Mouse (Mus musculus) heart, embryonic 12.5 days (tissue): ENCODE measurements around the gene Wipf3. TPM values are rescaled to one million over a fixed set of nuclear protein-coding genes. Genes with fewer than 3 reads are reported as not detected.

ENCODE experiments used
- ATAC-seq: fragments of 200-750 bp; cut with Nextera tagmentation; 2 replicates; pipeline ENCODE4 v1.8.0; 2017; ENCODE audit warnings: moderate TSS enrichment, moderate library complexity; ENCODE audit not compliant: insufficient number of reproducible peaks, low FRiP score
- H3K27ac ChIP-seq: fragments of 300-500 bp; sonication (generic); 2 replicates; pipeline ENCODE4 v1.5.1; 2016; ENCODE audit warnings: mild to moderate bottlenecking, moderate library complexity; ENCODE audit not compliant: poor library complexity, severe bottlenecking
- H3K27me3 ChIP-seq: fragments of 300-500 bp; sonication (generic); replicated peaks from 2 replicates; pipeline ENCODE4 v1.6.1; 2016; ENCODE audit warnings: mild to moderate bottlenecking, moderate library complexity
- H3K36me3 ChIP-seq: fragments of 300-500 bp; sonication (generic); 2 replicates; pipeline ENCODE4 v1.6.1; 2016; ENCODE audit warnings: mild to moderate bottlenecking, moderate library complexity
- H3K4me1 ChIP-seq: fragments of 300-500 bp; sonication (generic); replicated peaks from 2 replicates; pipeline ENCODE4 v1.6.1; 2016; ENCODE audit warnings: mild to moderate bottlenecking
- H3K4me2 ChIP-seq: fragments of 300-500 bp; sonication (generic); 2 replicates; pipeline ENCODE4 v1.6.1; 2016; ENCODE audit warnings: mild to moderate bottlenecking, moderate library complexity
- H3K4me3 ChIP-seq: fragments of 300-500 bp; sonication (generic); 2 replicates; pipeline ENCODE4 v1.5.1; 2016; ENCODE audit warnings: mild to moderate bottlenecking
- H3K9ac ChIP-seq: fragments of 300-500 bp; sonication (generic); 2 replicates; pipeline ENCODE4 v1.6.1; 2016; ENCODE audit warnings: mild to moderate bottlenecking, moderate library complexity
- H3K9me3 ChIP-seq: fragments of 300-500 bp; sonication (generic); replicated peaks from 2 replicates; pipeline ENCODE4 v1.6.1; 2016; ENCODE audit warnings: mild to moderate bottlenecking, moderate library complexity
- WGBS: fragments of 180-500 bp; shearing (Covaris S2); methylation state at CpG from one replicate; pipeline ENCODE4 v1.1.7; 2016; 5-methylcytosine and 5-hydroxymethylcytosine counted together
- polyA plus RNA-seq: library from polyadenylated mRNA; unstranded; fragments of >200 nt; fragmentation: Nextera tagmentation; extraction: Ambion mirVana; gene quantifications from 2 replicates; pipeline ENCODE4 v1.2.1, GENCODE M21; 2016

Wipf3 gene
- polyA plus RNA-seq, 1 experiment from 2014 or later, result 4.8 TPM

- Histone ChIP-seq H3K4me2 (no peak overlapping the region), H3K9ac (no peak overlapping the region), H3K27ac (no peak overlapping the region), H3K27me3 (no peaks in the 10 kb centered on the region), H3K36me3 (peaks cover 25% of the 10 kb centered on the region), H3K4me3 (no peak overlapping the region), H3K9me3 (no peaks in the 10 kb centered on the region), H3K4me1 (peaks cover 22% of the 10 kb centered on the region)
- ATAC-seq, result no peak
- 64% methylated on average over 6 of the region's 6 CpGs for WGBS
These were observed 73.3 kb downstream of the Wipf3 start for GRCm38 (mm10) chr6:54502661-54503115.

DNA sequence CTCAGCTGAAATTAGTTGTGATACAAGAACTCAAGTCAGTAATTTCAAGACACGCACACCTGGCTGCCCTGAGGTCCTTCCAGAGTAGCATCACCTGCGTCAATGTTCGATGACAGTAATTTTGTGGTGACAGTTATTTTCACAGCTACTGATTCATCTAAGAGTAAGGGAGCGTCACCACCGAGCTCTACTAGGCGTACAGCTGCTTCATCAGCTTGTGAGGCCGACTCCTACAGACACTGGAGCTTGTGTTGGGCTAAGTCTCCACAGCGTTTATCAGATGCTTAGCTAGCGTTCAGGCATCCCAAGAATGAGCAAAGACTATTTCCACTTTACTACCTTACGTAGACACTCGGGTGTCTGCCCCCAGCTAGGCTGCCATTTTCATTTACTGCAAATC lies 76.9 kb downstream of the Wipf3 start:
- Histone ChIP-seq H3K9ac (no peak overlapping the region), H3K27me3 (no peaks in the 10 kb centered on the region), H3K36me3 (peaks cover 10% of the 10 kb centered on the region), H3K4me3 (no peak overlapping the region), H3K4me1 (peaks cover 38% of the 10 kb centered on the region), H3K27ac (no peak overlapping the region), H3K9me3 (no peaks in the 10 kb centered on the region), H3K4me2 (no peak overlapping the region)
- ATAC-seq, result no peak
- 51% methylated on average over 11 of the region's 11 CpGs for WGBS

GRCm38 (mm10) chr6:54507002-54507401 lies 77.6 kb downstream of the Wipf3 start:
- H3K36me3 ChIP-seq, result peaks cover 4% of the 10 kb centered on the region; the same call in 1 of the 2 replicates
- no peak overlapping the region for H3K4me3 ChIP-seq
- 28% methylated on average over 8 of the region's 8 CpGs for WGBS

DNA sequence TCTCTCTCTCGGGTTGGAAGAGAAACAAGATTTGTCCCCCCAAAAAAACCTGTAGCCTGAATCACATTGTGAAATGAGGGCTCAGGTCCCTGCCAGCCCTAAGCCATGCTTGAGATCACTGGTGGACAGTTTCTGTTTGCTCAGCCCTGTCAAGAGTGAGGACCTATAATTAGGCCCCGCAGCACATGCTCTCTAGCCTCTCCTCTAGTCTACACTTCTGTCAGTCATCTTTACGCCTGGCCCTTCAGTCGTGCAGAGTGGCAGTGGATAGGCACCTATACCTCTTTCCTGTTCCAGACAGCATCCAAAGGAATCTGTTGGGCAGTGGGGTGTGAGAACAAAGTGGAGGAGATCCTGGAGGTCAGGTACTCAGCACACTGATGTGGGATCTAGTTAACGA lies 78.4 kb downstream of the Wipf3 start:
- Histone ChIP-seq H3K36me3 (no peaks in the 10 kb centered on the region), H3K9ac (no peak overlapping the region), H3K4me2 (no peak overlapping the region; the same call in 1 of the 2 replicates), H3K4me3 (no peak overlapping the region), H3K9me3 (no peaks in the 10 kb centered on the region), H3K27ac (no peak overlapping the region), H3K4me1 (peaks cover 32% of the 10 kb centered on the region), H3K27me3 (no peaks in the 10 kb centered on the region)
- WGBS, result 37% methylated on average over 5 of the region's 5 CpGs
- ATAC-seq, result no peak

More at GRCm38 (mm10) chr6:54507002-54507401, 77.6 kb downstream of the Wipf3 start:
- H3K4me2 ChIP-seq, result no peak overlapping the region
- H3K9me3 ChIP-seq, result no peaks in the 10 kb centered on the region
- ATAC-seq, result no peak
- peaks cover 38% of the 10 kb centered on the region for H3K4me1 ChIP-seq
- no peaks in the 10 kb centered on the region for H3K27me3 ChIP-seq
- H3K9ac ChIP-seq, result no peak overlapping the region
- no peak overlapping the region for H3K27ac ChIP-seq

GRCm38 (mm10) chr6:54508256-54508793 lies 78.9 kb downstream of the Wipf3 start:
- Histone ChIP-seq H3K9me3 (no peaks in the 10 kb centered on the region), H3K27ac (no peak overlapping the region), H3K4me3 (no peak overlapping the region), H3K4me1 (peaks cover 28% of the 10 kb centered on the region), H3K36me3 (no peaks in the 10 kb centered on the region), H3K27me3 (no peaks in the 10 kb centered on the region), H3K4me2 (no peak overlapping the region; the same call in 1 of the 2 replicates), H3K9ac (no peak overlapping the region)
- no peak for ATAC-seq
- WGBS, result 60% methylated on average over 6 of the region's 6 CpGs

- ATAC-seq, result no peak
- Histone ChIP-seq H3K27ac (no peak overlapping the region), H3K4me3 (no peak overlapping the region), H3K27me3 (no peaks in the 10 kb centered on the region), H3K4me1 (peaks cover 28% of the 10 kb centered on the region), H3K4me2 (no peak overlapping the region), H3K36me3 (no peaks in the 10 kb centered on the region), H3K9ac (no peak overlapping the region), H3K9me3 (no peaks in the 10 kb centered on the region)
- 86% methylated on average over 13 of the region's 13 CpGs for WGBS
These were observed 79.9 kb downstream of the Wipf3 start for GRCm38 (mm10) chr6:54509264-54509663.

DNA sequence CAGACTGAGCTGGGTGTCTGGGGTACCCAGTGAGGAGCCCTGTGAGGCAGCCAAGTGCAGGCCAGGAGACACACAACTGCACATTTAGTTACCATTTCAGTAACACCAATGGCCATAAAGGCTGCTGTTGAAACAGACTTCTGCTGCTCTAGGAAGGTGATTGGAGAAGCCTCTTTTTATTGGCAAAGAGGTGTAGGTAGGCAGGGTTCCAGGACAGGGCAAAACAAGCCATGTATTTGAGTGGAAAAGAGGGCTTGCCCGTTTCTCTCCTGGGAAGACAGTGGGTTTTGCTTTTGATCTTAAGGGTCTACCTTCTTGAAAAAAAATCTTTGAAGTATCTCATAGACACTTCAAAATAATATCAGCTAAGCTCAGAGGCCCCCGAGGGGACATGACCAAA lies 82.9 kb downstream of the Wipf3 start:
- Histone ChIP-seq H3K9ac (no peak overlapping the region), H3K9me3 (no peaks in the 10 kb centered on the region), H3K4me1 (peaks cover 20% of the 10 kb centered on the region), H3K27me3 (no peaks in the 10 kb centered on the region), H3K4me3 (no peak overlapping the region), H3K4me2 (no peak overlapping the region), H3K27ac (no peak overlapping the region), H3K36me3 (no peaks in the 10 kb centered on the region)
- WGBS, result 60% methylated on average over 2 of the region's 2 CpGs
- ATAC-seq, result no peak

DNA sequence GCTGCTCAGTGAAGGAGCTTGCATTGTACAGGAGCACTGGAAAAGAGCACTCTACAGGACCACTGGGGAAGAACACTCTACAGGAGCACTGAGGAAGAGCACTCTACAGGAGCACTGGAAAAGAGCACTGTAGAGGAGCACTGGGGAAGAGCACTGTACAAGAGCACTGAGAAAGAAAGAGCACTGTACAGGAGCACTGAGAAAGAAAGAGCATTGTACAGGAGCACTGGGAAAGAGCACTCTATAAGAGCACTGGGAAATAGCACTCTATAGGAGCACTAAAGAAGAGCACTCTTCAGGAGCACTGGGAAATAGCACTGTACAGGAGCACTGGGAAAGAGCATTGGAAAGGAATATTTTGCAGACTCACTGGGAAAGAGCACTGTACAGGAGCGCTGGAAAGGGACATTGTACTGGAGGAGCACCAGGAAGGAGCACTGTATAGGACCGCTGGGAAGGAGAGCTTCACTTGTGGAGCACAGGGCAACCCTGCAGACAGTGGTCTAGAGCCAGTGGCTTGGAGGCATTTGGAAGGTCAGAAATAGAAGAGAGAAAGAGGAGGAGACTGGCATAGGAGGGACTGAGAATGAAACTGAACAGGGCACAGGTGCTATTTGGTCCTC lies 87.2 kb downstream of the Wipf3 start:
- ATAC-seq, result no peak
- WGBS, result 83% methylated on average over 2 of the region's 2 CpGs
- no peak overlapping the region for H3K27ac ChIP-seq

DNA sequence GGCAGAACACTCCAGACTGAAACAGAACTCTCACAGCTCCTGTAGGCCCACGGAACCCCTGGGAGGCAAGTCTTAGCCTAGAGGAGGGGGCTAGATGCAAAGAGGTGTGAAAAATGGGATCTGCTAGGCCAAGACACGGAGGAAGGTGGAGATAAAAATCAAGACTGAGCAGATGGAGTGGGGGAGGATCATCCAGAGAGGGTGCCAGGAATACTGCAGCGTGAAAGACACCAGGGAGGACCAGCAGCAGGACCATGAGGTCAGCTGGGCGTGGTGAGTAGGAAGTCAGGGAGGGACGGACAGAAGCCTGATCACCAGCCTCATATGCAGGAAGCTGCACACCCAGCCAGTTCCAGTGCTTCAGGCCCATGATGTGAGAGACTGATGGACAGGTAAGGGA lies 89.4 kb downstream of the Wipf3 start:
- no peak overlapping the region for H3K4me3 ChIP-seq
- WGBS, result 51% methylated on average over 5 of the region's 5 CpGs
- H3K27me3 ChIP-seq, result peaks cover 5% of the 10 kb centered on the region
- H3K9ac ChIP-seq, result no peak overlapping the region; the same call in 1 of the 2 replicates
- ATAC-seq, result no peak
- H3K36me3 ChIP-seq, result 0 out of 2 replicates have a peak, but pooled peaks cover 3% of the 10 kb centered on the region
- no peak overlapping the region for H3K27ac ChIP-seq
- no peaks in the 10 kb centered on the region for H3K4me1 ChIP-seq
- H3K4me2 ChIP-seq, result no peak overlapping the region
- no peaks in the 10 kb centered on the region for H3K9me3 ChIP-seq

More for the DNA sequence above, 87.2 kb downstream of the Wipf3 start:
- H3K4me3 ChIP-seq, result no peak overlapping the region
- no peak overlapping the region for H3K4me2 ChIP-seq
- H3K4me1 ChIP-seq, result no peaks in the 10 kb centered on the region
- no peak overlapping the region for H3K9ac ChIP-seq
- H3K27me3 ChIP-seq, result peaks cover 5% of the 10 kb centered on the region
- H3K36me3 ChIP-seq, result 0 out of 2 replicates have a peak, but pooled peaks cover 3% of the 10 kb centered on the region
- H3K9me3 ChIP-seq, result no peaks in the 10 kb centered on the region

- Histone ChIP-seq H3K4me1 (peaks cover 28% of the 10 kb centered on the region), H3K9ac (no peak overlapping the region), H3K27ac (no peak overlapping the region), H3K4me2 (no peak overlapping the region), H3K4me3 (no peak overlapping the region), H3K9me3 (no peaks in the 10 kb centered on the region), H3K36me3 (no peaks in the 10 kb centered on the region; the same call in 1 of the 2 replicates), H3K27me3 (no peaks in the 10 kb centered on the region)
- no peak for ATAC-seq
- 72% methylated on average over 8 of the region's 8 CpGs for WGBS
These were observed 99.3 kb downstream of the Wipf3 start for GRCm38 (mm10) chr6:54528666-54529065.

- H3K27ac ChIP-seq, result no peak overlapping the region
- 86% methylated on average over 2 of the region's 2 CpGs for WGBS
- H3K27me3 ChIP-seq, result no peaks in the 10 kb centered on the region
- no peak overlapping the region for H3K4me2 ChIP-seq
- no peaks in the 10 kb centered on the region; the same call in 1 of the 2 replicates for H3K36me3 ChIP-seq
- no peaks in the 10 kb centered on the region for H3K9me3 ChIP-seq
- ATAC-seq, result no peak
- peaks cover 29% of the 10 kb centered on the region for H3K4me1 ChIP-seq
- H3K4me3 ChIP-seq, result no peak overlapping the region
- no peak overlapping the region for H3K9ac ChIP-seq
These were observed 100.8 kb downstream of the Wipf3 start for GRCm38 (mm10) chr6:54530182-54530581.
